Mouse (Mus musculus) inflammation-experienced regulatory T-cells, adult 16 weeks (primary cell): ENCODE data around the gene Pola1. TPM values are rescaled to one million over a fixed set of nuclear protein-coding genes. Genes with fewer than 3 reads are reported as not detected.

ENCODE experiments used
- polyA plus RNA-seq: library from polyadenylated mRNA; unstranded; fragments of 100-300 nt; shearing (Covaris generic); gene quantifications from one replicate; pipeline ENCODE4 v1.2.1, GENCODE M21; 2017

Pola1 gene
- 13.5 TPM for polyA plus RNA-seq

DNA sequence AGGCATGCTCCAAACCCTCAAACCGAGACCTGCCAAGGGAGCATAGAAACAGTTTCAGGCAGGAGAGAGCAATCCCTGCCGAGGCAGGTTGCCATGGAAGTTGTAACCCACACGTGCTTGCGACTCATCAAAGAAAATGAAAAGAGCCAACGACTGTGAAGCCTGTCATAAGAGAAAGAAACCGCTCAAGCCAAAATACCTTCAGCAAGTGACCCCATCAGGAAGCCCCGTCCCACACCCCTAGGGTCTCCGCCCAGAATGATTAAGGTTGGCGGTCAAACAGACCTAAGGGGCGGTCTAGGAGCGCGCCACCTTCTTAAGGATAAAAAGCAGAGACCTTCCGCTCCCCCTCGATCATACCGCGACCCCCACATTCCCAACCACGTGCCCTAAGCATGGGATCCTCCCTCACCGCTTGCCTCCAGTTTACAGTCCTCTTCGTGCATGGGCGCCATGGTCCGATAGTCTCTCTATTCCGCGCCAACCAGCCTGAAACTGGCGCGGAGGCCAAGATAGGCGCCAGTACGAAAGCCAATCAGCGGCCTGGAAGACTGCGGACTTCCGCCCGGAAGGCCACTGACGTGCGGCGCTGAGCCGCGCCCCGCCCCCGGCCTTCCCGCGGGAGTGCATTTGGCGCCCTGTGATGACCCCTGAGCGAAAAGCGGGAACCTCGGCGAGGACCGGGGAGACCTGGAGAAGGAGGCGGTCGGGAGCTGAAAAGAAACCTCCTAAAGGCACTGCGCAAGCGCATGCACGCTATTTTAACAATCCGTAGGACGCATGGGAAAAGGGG lies at the start of gene Pola1:
Gene Pola1, minus strand, starts transcription at position 499 of the 793 bp plus-strand sequence.

DNA sequence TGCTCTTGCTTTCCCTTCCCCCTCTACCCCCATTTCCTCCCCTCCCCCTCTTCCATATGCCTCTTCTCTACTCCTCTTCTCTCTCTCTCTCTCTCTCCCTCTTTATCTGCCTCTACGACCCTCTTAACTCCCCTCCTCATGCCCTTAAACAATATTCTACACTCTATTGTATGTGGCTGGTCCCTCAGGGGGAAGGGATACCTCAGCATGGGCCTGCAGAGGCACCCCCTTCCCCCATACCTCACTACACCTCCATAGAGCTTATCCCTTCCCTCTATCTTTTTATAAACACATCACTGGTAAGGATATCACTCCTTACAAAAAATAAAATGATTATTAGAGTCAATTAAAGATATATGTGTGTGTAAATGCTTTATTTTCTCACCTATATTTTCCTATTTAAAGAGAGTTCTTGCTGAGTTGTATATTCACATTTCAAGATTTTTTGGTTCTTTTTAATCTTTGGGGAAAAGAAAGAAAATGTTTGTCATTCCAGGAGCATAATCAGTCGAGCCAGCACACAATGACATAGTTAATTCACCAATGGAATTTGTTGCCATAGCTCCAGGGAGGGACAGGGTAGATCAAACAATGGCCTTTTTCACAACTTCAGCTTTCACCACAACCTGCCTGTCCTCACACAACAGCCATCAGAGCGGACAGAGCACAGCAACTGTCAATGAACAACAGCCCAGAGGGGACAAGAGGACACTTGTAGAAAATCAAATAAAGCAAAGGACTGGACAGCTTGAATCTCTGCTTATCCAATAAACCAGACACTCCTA lies 22.5 kb upstream of the Pola1 start, which contains the start of gene Pcyt1b:
Gene Pcyt1b, plus strand, starts transcription at position 646 of the 785 bp plus-strand sequence.

GRCm38 (mm10) chrX:93286291-93286893 lies 345.6 kb downstream of the Pola1 start, which contains the start of gene Arx:
Gene Arx, plus strand, starts transcription at chrX:93286445.

Other genes starting within 250 kb of the Pola1 start
- gene Pcyt1b, start 22.7 kb upstream of the Pola1 start, polyA plus RNA-seq = 4.4 TPM
- 37.2 TPM for gene Pdk3, start 200.0 kb upstream of the Pola1 start, polyA plus RNA-seq